Mouse (Mus musculus) cerebellum, adult 8-10 months (tissue): ENCODE data around the gene Lactb.
A peak's percentile ranks its signal among the peaks of the same experiment; 100 is the strongest.

Experiments used
- DNase-seq: peaks from one replicate; pipeline ENCODE4 v3.0.0; 2022

Lactb gene

DNA sequence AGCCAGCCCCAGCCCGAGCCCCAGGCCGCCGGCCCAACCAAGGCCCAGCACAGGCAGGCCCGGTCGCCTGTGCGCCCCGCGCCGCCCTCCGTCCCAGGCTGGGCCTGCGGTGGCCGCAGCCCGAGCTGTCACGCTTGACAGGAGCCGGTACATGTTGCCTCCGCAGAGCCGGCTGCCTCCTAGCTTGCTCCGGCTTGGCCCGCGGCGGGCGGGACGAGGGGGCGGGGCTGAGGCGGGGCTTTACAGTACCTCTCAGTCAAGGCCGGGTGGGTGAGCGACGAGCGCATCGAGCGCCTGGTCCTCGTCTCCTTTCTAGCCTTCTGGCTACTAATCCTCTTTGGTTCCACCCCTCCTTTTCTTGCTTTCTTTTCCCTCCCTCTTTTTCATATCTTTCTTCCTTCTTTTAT, at the start of gene Lactb:
TSS of gene Lactb (minus strand) at position 246 of the 407 bp plus-strand sequence.
- peak; percentile 95 for DNase-seq

DNA sequence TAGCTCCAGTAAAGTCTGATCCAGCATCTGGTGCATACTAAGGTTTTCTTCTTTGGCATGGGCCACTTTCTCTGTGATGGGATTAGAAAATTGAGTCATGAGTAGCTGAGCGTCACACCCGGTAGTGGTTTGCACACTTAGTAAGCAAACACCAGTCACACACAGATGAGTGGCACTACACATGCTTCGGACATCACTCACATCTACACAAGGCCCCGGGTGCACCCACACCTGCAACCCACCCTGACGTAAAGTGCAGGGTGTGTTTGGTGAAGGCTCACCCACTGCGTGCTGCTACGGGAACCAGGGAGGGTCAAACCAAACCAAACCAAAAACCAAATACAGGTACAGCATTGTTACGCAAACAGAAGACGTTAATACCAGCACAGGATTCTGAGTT, 48.1 kb upstream of the Lactb start:
- DNase-seq = no peak

DNA sequence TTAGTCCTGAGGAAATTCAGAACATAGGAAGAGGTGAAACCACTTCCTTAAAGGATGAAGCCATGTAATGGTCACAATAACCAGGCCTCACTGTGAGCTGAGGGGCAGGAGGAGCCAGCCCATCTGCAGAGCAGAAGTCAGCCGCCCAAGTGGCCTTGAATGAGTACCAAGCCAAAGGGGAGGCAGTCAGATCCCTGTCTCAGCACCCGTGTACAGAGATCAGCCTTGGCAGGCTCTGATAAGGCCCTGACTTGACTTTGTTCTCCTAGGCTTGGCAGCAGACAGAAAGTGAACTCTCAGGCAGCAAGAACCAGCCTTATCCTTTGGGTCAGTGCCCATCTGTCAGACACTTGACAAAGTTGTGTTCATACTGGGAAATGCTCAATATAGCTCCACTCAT, 44.8 kb upstream of the Lactb start:
- no peak for DNase-seq

DNA sequence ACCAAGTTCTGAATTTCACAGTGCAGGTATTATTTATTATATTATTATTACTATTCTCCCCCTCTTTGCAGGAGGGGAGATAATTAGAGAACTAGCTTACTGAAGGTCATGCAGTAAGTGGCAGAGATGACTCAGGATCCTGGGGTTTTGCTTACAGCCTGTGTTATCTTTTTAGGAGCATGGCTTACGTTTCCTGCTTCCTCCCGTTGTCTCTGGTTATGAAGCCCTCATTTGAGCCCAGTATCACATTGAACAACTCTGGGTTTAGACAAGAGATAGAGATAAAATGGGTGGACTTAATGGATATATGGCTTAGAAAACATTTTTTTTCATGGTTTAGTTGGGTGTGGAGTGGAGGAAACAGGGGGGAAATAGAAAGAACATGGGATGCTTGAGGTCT, 38.2 kb upstream of the Lactb start:
- no peak for DNase-seq

DNA sequence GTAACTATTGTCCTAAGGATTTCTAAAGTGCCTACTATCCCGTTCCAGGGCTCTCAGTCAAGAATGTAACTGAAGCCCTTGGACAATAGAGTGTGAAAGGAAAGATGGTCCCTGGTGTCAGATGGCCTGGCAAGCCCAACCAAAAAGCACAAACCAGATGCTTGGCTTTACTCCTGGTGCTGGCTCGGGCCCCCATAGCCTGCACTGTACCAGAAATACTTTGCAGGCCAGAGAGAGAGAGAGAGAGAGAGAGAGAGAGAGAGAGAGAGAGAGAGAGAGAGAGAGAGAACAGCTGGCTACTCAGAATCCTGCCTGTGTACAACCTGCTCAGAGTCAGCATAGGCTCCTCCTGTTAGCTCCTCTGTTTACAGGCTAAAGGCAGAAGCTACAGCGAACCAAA, 37.2 kb upstream of the Lactb start:
- DNase-seq = no peak

DNA sequence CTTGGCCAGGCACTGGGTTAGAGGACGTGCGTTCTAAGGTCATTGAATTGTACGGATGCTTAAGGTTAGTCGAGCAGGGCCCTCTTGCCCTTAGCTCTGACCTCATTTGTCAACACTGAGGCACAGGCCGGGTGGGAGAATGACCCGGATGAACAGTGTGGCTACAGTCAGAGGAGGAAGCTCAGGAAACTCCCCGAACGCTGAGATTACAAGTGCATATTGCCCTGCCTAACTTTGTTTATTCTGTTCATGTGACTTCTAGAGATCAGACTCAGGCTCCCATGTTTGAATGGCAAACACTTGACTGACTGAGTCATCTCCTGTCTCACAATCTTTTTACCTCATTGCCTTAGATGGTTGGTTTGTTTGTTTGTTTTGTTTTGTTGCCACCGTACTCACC, 36.2 kb upstream of the Lactb start:
- no peak for DNase-seq

DNA sequence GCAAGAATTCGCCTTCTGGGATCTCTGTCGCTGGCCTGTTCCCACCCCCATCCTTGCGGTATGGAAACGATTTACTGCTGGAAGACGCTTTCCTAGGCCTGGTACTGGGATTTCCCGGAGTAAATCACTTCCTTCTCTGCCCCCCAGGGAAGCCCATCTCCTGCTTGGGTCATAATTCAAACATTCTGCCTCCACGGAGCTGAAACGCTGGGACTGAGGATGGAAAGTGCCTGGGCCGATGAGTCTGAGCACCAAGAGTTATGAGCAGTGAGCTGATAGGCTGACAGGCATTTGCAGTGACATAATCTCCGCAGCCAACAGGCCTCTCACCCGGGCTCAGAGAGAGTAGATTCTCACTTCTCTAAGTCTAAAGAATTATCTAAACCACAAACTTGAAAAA, 33.5 kb upstream of the Lactb start:
- no peak for DNase-seq

DNA sequence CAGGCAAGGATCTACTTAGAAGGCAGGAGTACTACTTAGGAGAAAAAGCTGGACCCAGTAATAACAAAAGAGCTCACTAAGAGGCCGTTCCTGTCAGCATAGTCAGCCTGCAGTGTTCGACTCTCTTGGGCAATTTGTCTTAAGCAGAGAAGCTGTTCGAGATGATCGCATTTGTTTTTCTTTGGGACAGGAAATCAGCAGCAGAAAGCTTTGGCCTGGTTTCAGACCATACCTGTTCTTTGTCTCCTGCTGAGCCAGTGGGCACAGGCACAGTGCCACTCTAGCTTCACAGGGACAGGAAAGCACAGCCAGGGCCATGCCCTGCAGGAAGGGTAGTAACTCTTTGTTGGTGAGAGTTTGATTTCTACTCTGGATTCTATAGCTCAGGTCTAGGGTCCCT, 31.1 kb upstream of the Lactb start:
- no peak for DNase-seq

DNA sequence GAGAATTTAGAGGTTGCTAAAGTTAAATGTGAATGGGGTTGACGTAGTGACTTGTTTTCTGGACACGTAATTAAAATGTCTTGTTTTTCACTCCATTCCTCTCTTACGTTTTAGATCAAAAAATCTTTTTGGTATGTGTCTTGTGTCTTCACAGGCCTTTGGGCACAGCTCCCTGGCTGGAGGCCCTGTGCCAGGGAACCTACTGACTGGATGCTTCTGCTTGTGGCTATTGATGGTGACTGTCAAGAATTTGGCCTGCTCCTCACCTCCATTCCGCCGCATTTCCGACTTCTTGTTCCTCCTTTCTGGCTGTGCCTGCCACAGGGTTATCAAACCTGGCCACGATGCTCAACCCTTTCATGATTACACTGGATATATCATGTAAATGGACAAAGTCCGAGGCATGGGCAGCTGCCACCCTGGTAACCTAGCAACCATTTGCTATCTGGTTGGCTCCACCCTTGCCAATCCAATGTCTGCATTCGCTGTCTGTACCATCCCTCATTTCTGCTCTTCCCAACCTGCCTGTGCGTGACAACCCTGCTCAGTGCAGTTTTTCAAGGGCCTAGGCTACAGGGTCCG, 30.0 kb upstream of the Lactb start:
- DNase-seq = peak; percentile 41

DNA sequence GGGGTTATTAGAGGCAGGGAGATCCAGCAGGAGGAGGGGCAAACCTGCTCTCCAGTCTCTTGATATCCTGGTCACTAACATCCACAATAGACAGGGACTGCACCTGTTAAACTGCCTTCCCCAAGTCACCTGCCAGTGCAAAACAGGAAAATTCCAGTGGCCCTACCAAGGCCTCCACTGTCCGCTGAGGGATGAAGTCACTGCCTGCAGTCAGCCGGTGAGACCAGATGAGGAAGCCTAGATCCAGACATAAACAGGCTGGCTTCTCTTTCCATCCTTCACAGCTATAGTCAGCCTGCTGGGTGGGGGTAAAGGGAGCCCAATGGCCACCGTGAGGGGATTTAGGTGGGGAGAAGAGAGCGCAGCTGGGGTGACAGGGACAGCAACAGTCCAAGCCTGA, 28.4 kb upstream of the Lactb start:
- DNase-seq = no peak

DNA sequence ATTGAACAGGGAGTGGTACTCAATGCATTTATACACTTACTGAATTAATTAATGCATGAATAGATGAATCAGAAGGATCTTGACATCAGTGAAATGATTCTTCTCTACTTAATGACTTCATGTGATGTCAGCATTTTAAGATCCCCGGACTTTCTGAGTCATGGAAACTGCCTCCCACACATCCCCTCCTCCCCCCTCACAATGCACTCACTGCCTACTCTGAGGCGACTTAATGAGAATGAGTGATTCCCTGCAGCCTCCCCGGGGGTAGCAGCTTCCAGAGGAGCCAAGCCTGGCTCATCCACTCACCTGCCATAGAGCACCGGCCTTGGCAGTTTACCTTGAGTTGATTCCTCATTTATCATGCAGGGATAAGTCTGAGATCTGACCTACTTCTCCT, 27.9 kb upstream of the Lactb start:
- DNase-seq = no peak

DNA sequence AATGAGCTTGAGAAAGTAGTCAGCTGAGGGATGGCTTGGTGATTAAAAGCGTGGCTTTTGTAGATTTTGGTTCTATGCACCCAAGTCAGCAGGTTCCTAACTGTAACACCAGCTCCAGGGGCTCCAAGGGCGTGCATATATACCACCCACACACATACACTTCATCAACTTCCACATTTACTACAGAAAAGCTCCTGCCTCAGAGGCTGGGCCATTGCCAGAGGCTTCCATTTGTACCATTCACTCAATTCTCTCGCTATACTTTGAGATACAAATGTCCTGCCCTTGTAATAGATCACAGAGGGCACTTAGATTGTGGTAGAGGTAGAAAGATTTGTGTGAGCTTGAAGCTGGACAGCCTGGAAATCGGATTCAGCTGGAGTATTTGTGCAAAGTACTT, 26.2 kb upstream of the Lactb start:
- DNase-seq = no peak

DNA sequence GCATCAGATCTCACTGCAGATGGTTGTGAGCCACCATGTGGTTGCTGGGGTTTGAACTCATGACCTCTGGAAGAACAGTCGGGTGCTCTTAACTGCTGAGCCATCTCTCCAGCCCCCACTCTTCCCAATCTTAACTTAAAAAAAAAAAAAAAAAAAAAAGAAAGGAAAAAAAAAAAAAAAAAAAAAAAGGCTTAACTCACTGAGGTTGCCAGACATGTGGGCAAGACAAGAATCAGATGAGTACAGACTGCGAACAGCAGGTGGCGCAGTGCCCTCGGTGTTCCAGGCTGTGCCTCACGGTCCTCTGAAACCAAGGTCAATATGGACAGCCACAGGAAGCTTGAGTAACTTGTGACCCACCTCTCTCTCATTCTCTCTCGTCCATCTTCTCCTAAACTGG, 25.8 kb upstream of the Lactb start:
- peak; percentile 74 for DNase-seq

DNA sequence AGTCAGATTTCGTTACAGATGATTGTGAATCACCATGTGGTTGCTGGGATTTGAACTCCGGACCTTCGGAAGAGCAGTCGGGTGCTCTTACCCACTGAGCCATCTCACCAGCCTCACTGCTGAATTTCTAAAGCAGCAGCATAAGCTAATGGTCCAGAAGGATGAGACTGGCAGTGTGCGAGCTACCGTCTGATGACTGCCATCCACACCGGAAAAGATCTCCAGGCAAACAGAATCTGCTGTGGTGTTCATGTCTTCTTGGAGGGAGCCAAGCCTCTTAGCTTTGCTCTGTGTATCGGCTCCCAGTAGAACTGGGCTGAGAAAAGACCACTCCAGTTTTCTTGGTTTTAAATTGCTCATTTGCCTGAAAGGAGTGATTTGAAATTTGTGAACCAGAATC, 24.4 kb upstream of the Lactb start:
- DNase-seq = no peak

DNA sequence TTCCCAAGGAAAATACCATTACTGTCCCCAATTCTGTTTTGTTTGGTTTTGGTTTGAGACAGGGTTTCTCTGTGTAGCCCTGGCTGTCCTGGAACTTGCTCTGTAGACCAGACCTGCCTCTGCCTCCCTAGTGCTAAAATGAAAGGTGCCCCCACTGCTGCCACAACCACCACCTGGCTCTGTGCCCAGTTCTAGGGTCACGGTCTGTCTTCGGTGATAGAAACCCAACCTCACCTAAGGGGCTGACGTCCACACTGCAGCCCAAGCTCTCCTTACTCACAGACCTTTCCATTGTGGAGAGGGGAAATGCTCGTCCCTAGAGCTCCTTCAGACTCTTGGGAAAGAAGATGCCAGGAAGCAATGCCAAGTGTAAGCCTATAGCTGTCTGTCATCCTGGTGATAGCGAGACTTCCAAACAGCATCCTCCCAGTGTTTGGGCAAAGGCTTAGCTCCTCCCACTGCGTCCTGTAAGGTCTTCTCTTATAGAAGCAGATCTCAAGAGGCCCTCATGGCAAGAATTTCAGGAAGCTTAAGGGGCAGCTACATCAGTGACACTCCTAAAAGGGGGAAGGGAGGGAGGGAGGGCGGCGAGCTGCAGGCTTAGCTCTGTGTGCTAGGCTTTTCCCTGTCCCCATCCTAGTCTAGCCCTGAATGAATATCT, 16.6 kb upstream of the Lactb start:
- DNase-seq = no peak

DNA sequence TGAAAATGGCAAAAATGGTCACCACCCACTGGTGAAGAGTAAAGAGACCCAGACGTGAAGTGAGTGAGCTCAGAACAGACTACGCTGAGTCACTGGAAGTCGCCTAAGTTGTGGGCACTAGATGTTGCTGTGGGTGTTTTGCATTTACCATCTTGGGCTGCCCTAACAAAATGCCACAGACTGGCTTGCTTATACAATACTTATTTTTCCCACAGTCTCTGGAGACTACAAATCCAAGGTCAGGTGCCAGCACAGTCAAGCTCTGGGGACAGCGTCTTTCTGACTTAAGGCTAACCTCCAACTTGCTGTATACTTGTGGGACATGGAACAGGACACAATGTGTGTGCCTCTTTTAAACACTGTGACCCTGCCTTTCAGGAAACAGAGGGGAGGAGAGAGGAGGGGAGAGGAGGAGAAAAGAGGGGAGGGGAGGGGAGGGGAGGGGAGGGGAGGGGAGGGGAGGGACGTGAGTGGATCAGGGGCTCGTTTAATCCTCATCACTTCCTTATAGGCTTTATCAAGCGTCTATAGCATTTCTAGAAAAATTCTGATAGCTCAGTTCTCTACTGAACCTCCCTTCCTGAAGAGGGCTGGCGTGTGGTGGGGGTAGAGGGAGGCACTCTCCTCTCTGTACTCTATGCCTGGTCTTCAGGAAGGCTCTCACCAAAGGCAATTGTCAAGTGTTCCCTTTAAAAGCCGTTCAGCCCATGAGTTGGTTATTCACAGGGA, 15.9 kb upstream of the Lactb start:
- no peak for DNase-seq

DNA sequence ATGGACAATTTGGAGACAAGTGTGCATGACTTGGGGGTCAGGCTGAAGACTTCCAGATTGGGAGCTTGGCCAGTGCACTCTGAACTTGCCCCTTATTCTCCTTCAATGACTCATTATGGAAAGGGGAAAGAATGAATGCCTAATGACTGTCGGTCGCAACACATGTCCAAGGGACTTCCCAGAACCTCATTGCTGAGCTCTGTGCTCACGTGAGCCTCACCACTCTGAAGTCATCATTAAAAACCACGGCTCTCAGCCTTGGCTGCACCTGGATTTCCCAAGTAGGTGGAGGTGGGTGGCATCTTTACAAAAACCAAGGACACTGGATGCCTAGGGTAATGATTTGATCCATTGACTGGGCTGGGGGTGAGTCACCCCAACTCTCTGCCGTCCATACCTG, 14.8 kb upstream of the Lactb start:
- no peak for DNase-seq

DNA sequence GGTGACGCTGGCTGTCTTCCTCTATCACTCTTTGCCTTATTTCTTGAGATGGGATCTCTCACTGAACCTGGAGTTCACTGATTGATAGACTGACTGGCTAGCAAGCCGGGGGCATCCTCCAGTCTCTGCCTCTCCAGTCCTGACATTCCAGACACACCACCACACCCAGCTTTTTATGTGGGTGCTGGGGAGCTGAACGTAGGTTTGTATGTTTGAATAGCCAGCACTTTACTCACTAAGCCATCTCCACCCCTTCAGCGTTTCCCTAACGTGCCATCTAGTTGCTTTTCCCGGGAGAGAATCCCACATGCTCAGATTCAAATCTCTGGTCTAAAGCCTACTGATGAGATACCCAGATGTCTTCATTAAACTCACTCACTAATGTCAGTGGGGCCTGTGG, 14.3 kb upstream of the Lactb start:
- no peak for DNase-seq

DNA sequence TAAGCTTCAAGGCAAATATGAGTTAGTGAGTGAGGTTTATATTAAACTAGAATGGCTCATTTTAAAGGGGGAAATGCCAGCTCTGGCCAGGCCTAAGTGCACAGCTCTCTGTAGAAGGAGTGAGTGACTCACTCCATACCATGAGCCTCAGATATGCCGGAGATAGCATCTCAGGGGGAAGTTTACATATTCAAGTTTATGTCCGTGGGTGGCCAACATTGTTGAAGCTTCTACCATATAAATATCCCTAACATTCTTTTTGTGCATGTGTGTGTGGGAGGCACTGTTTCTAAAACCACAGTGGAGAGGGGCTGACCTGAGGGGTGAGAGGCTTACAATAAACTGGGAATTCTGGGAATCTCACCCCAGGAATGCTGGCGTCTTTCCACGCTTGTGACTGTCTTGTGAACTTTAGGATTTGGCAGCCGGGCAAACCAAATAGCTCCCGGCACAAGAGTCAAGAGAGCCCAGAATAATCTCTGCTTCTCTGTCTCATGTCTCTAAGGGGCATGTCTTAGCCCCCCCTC, 13.7 kb upstream of the Lactb start:
- no peak for DNase-seq

DNA sequence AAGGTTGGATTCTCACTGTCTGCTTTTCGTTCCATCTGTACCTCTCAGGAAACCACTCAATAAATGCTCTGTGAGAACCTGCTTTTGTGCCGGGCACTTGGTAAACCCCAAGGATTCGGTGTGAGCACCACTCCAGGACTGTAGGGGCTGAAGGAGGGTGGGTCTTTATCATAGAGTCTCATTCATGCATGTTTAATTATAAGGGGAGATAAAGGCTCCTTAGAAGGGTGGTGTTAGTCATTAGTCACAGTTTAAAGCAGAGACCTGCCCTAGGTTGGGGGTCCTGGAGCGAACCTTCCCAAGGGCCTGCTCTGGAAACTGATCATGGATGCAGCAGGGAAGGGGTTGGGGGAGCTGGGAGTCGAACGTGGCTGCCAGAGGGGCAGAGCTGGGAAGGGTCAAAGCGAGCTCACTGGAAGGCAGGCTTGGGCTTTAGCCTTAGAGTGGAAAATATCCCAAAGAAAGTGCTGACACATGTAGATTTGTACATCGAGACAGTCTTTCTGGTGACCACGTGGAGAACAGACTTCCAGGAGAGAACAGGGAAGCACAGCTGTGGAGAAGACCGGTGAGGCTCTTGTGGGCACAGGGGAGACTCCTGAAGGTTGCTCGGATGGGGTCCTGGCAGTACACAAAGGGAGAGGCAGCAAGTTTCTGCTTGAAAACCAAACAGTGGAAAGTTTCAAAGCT, 13.1 kb upstream of the Lactb start:
- DNase-seq = no peak

DNA sequence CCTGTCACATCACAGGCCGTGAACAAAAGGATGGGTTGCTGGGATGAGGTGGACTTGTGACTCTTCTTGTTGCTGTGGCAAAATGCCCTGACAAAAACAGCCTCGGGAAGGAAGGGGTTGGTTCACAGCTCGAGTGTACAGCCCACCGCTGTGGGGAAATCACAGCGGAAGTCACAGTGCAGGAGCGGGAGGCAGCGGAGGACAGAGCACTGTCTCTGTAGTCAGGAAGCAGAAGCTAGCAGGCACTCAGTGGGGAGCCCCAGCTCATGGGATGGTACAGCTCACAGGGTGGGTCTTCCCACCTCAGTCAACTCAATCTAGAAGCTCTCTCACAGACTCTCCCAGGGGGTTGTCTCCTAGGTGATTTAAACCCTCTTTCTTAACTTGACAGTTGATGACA, 10.1 kb upstream of the Lactb start:
- DNase-seq = no peak

DNA sequence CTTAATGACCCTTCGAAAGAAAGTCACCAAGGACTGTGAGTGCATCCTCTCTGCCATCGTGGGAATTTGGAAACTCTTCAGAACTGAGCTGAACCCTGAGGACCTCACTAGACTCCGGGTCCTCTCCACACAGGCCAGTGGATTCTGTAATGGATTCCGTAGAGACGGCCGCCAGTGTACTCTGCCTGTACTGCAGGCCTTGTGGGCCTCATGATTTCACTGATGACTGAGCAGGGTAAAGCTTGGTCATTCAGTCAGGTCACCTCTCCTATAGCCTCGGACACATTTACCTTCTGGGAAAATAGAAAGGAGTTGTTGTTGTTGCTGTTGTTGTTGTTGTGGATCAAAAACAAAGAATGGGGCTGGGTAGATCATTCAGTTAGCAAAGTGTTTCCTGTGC, 6.8 kb upstream of the Lactb start:
- DNase-seq = no peak

DNA sequence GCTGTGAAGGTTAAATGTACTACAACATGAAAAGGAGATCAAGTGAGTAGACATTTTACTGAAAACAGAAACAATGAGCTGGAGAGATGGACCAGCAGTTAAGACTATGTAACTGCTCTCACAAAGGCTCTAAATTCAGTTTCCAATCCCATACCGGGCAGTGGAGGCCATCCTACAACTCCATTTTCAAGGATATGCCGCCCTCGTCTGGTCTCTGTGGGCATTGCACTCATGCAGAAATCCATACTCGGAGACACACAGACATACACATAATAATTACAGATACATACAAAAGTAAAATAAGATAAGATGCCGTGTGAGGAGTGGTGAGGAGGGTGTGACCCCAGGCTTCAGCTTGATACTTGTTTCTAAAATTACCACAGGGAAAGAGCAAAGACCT, 5.2 kb upstream of the Lactb start:
- DNase-seq = peak; percentile 35

DNA sequence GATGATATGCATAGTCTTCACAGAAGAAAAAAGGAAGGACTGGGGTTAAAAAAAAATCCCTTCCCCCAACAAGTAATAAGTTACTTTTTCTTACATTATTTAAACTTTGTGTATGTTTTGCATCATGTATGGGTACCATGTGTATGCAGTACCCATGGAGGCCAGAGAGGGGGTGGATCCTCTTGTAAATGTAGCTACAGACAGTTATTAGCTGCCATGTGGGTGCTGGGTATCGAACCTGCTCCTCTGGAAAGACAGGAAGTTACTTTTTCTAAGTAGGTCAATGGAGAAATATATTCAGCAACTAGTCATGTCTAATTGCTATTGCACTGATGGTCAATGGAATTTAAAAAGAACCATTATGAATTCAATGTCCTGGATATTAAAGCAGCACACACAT, 3.2 kb upstream of the Lactb start:
- DNase-seq = no peak
